Mouse (Mus musculus) thymus, postnatal 10 days (tissue): ENCODE results near the gene Apba2.

Source experiments
- DNase-seq, 2 experiments: peaks; one replicate each; pipeline ENCODE4 v3.0.0; 2021; ENCODE audit warnings: low spot score in 2 of 2

The Apba2 gene

GRCm38 (mm10) chr7:64501536-64502270, at the start of gene Apba2:
Apba2 (plus strand) TSS chr7:64501706.
- DNase-seq = peak; percentile 2 to 6

GRCm38 (mm10) chr7:64451861-64452382, 49.6 kb upstream of the Apba2 start:
- DNase-seq = no peak

DNA sequence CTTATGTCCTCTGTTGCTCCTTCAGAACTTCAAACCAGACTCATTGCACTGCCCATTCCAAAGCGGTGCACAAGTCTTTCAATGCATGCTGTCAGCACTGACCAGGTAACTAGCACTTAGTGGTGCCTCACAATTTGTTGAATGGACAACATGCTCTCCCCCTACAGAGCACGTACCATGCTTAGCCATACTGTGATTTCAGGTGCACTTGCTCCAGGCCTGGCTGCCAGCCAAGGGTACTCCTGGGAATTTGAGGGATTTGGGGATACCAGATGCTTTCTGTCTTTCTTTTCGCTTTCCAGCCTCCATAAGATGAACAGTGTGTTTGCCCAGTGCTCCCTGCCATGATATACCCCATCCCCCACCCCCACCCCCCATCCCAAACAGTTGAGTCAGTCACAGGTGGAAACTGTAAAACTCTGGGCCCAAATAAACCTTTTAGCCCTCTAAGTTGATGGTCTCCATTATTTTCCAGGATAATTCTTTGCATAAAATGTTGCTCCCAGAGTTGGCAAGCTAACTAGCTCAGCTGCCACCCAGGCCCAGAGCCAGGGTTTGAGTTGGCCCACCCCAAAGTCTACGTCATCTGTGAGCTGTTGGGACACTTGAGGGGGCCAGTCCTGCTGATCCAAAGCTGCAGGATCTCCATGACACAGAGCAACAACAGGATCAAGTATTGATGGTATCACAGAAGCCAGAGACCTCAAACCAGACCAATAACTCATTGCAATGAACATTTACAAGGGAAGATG, 48.9 kb upstream of the Apba2 start:
- DNase-seq = no peak

DNA sequence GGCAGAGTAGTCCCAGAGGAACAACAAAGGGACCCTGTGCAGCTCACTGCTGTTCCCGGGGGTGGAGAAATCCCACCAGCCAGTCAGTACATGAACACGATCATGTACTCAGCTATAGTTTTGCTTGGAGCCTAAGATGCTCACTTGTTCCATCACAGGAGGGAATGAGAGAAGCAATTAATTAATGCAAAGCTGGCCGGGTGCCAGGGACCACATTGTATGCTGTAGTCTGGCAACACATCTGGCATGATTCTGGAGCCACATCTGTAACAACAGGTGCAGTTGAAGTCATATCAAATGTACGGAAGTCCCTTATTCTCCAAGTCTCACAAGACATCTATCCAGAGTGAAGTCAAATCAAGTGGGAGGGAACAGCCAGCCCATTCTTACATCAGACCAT, 45.3 kb upstream of the Apba2 start:
- DNase-seq = peak in 1 of 2 experiments; percentile 1

GRCm38 (mm10) chr7:64456676-64457075, 44.8 kb upstream of the Apba2 start:
- DNase-seq = peak in 1 of 2 experiments; percentile 1

GRCm38 (mm10) chr7:64457811-64458210, 43.7 kb upstream of the Apba2 start:
- DNase-seq = peak in 1 of 2 experiments; percentile 1

DNA sequence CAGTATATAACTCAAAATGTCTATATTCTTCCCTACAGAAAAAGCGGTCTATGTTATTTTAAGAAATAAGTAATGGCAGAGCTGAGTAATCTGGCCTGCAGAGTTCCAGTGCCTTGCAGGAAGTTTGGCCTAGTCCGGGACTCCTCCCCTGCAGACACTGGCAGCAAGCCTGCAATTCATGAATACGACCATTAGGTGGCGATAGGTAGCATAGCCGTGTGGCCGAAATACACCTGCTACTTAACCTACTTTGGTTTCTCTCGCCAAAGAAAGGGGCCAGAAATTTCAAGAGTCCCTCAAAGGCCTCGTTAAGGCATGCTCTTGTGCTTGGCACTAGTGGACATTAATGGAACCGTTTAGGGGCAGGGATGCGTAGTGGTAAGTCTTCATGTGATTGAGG, 4.1 kb upstream of the Apba2 start:
- peak; percentile 2 to 25 for DNase-seq

DNA sequence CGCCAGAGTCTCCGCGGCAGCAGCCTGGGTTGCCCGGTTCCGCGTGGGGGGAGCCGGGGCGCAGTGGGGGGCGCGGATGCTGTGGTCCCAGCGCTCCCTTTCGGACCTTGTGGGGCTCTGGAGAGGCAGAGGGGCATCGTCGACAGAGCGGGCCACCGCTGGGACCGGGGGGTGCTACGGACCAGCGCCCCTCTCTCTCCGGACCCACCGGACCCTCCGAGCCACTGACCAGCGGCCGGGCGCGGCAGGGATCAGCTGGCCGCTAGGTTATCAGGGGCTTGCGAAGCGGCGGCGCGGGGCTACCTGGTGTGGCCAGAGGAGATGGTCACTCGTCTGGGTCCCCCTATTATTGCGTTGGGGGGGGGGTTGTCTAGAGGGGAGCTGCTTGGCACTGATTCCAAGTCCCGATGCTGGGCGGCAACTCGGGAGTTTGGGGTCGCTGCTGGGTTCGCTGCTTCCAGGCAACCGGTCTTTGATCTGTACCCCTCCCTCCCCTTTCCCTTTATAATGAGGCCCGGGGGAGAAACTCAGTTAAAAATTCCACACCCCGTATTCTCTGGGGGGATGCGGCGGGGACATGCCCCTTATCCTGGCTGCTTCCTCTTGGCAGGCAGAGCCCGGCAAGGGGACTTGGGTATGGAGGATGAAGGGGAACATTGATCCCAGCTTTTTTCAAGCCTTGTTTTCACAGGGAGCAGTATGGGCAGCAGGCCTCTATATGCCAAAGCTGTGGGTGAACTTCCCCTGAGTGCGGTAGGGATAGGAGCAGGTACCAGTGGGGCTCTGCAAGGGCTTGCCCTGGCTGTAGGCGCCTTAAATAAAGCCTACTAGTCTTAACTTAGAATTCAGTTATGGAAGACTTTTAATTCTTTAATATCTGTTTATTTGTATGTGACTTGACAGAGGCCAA, 1.0 kb downstream of the Apba2 start:
- peak; percentile 2 for DNase-seq

DNA sequence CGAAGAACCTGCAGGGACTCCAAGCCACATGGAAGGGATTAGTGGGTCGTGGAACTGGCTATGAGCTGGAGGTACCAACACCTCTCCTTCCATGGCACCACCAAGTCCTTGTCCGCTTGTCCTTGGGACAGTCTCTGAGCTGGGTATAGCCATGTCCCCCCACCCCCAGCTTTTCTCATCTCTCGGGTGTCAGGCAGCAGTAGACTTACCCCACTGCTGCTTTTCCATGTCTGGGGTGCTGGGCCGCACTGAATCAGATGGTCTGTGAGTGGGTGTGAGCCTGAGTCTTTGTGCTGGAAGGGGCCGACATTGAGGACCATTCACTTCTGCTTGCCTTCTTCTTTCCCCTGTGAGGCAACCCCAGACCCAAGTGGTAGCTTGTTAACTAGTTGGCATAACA, 2.1 kb downstream of the Apba2 start:
- DNase-seq = peak in 1 of 2 experiments; percentile 1

DNA sequence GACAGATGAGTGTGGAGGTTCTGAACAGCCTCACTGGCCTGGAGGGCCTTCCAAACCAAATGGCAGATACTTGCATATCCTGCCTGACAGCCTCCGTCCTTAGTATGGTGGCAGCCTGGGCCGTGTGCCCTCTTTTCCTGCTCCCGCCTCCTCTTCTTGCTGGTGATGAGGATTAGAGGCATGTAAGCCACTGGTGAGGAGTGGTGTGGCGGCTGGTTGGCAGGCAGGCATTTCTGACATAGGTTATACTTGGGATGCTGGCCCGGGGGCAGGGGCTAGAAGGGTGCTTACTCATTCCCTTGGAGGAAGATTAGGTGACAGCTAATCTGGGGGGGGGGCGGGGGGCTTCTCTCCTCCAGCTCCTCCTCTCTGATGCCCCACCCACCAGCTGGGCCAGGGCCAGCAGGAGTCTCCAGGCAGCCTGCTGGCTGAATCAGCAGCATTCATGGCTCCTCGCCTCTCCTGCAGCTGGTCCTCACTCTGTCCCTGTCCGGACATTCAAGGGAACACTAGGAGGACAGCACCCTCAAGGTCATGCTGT, 3.3 kb downstream of the Apba2 start:
- DNase-seq = peak in 1 of 2 experiments; percentile 2

GRCm38 (mm10) chr7:64505571-64505970, 4.1 kb downstream of the Apba2 start:
- peak in 1 of 2 experiments; percentile 1 for DNase-seq

DNA sequence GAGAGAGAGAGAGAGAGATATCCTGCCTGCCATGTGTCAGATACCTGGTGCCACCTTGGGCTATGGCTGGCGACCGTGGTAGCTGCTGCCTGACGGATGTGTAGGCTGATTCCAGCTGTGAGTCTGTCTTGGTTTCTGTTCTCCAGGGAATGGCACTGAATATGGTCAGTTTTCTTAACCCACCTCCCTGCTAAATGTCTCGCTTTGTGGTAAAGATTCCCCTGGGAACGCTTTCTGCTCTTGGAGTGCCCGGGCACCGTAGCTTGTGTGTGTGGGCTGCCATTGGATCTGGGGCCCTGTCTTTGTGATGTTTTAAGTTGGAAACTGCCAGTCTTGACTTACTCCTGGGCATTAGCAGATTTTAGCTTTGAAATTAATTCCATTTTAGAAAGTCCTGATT, 7.3 kb downstream of the Apba2 start:
- DNase-seq = peak; percentile 1

DNA sequence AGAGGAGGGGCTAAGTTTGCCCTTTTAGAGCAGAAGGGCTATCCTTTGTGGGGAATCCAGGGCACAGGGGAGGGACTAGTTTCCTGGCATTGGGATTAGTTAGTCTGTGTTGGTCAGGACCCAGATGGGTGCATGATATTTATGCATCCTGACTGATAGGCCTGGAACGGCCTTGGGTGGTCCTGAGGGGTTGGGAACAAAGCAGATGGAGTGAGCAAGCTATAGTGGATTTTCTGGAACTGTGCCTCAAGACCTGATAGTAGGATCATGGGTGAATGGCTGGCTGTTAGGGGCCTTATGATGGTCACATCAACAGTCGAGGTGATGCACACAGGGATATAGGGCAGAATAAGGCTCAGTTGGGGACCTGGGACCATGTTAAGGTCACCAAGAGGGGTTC, 8.4 kb downstream of the Apba2 start:
- peak in 1 of 2 experiments; percentile 1 for DNase-seq

DNA sequence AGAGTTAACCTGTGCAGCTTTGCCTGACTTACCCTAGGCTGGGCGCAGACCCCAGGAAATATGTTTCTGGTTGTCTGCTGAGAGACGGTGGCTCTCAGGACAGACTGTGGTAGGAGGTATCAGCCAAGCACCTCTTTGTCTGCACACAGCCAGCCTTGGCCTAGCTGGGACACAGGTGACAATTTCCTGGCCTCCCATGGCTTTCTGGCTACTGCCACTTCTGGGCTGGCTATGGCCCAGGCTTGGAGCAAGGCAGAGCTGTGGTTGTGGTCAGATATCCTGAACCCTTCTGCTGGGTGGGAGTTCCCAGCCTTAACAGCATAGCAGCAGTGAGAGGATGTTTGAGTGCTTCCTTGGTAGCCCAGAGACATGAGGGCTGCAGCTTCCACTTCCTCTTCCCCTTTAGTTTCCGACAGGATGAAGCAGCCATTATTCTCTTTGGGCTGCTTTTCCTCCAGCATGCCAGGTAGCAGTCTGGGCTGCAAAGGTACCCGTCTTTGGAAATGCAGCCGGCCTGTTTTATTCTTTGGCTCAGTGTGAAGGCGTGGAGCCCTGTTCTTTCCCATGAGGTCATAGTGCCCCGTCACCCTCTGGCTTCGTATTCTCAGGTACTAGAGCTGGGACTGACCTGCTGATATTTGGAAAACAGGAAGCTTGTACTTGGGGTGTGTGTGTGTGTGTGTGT, 9.2 kb downstream of the Apba2 start:
- DNase-seq = no peak

GRCm38 (mm10) chr7:64513621-64514020, 12.1 kb downstream of the Apba2 start:
- no peak for DNase-seq

GRCm38 (mm10) chr7:64515280-64515679, 13.8 kb downstream of the Apba2 start:
- no peak for DNase-seq

DNA sequence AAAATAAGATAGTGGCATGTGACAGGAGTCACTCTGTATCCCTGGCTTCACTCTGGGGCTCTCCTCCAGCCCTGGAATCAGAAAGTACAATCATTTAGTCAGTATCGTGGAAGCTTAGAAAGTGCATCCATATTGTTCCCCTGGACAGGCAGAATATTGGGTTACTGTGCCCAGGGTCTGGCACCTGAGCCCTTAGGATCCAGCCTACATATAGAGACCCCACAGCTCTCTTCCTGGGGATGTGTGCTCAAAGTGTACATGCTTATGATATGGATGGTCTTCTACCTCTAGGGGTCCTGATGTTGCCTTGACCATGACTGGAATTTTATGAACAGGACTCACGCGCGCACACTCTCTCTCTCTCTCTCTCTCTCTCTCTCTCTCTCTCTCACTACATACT, 14.4 kb downstream of the Apba2 start:
- no peak for DNase-seq

DNA sequence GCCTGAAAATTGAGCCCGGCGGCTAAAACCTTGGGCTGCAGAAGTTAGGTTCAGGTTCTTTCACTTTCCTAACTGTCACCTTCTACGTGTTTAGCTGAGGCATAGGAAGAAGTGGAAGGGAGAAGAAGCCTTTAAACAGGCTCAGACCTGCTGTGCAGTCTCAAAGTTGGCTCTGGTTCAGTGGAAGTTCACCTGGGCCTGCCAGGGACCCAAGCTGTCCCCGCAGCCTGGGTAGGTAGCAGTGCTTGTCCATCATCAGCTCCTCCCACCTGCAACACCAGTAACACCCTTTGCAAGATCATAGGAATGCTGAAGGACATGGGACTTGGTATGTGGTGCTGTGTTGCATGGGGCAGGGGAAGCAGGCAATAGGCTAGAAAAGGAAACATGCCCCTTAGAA, 17.6 kb downstream of the Apba2 start:
- no peak for DNase-seq

DNA sequence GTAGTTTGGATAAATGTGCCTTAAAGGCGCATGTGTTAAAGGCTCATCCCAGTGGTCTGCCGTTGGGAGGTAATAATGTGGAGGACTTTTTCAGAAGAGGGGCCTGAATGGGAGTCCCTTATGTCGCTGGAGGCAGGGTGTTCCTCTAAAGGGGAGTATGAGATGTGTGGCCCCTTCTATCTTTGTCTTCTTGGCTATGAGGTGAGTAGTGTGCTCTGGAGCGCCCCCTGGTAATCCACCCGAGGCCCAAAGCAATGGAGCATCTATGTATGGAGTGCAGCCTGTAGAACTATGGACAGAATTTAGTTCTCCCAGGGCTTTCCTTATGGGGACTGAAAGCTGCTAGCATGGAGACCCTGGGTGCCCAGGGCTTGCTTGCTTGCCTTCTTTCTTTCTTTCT, 18.0 kb downstream of the Apba2 start:
- no peak for DNase-seq

GRCm38 (mm10) chr7:64521695-64522408, 20.3 kb downstream of the Apba2 start:
- DNase-seq = no peak
